Mouse (Mus musculus): ENCODE data around the gene Wdr20. TPM values are rescaled to one million over a fixed set of nuclear protein-coding genes. Genes with fewer than 3 reads are reported as not detected.

Gene Wdr20
- polyA plus RNA-seq, 1 experiment from 2014 or later, result 23.6 TPM

GRCm38 (mm10) chr12:110797202-110797601 lies 59.5 kb downstream of the Wdr20 start:
- WGBS, result 91% methylated on average over 6 of the region's 6 CpGs
- H3K4me1 ChIP-seq (ENCODE audit: control insufficient read depth, insufficient read depth, low read length), result no peaks in the 10 kb centered on the region
- ATAC-seq (ENCODE audit: insufficient read depth, low FRiP score, low TSS enrichment), result no peak

GRCm38 (mm10) chr12:110797842-110798431 lies 60.2 kb downstream of the Wdr20 start:
- H3K36me3 ChIP-seq (ENCODE audit: control insufficient read depth, insufficient read depth, low read length), result no peaks in the 10 kb centered on the region
- H3K9me3 ChIP-seq (ENCODE audit: control insufficient read depth, low read length), result no peaks in the 10 kb centered on the region
- DNase-seq (ENCODE audit: low spot score) (no peak), ATAC-seq (ENCODE audit: insufficient read depth, low FRiP score, low TSS enrichment) (no peak)
- H3K27ac ChIP-seq (ENCODE audit: low read depth, low read length), result no peak overlapping the region
- H3K4me2 ChIP-seq (ENCODE audit: low read depth), result no peak overlapping the region
- no peaks in the 10 kb centered on the region for H3K4me1 ChIP-seq (ENCODE audit: control insufficient read depth, insufficient read depth, low read length)
- 92% methylated on average over 10 of the region's 10 CpGs for WGBS
- no peaks in the 10 kb centered on the region for H3K27me3 ChIP-seq (ENCODE audit: control insufficient read depth, insufficient read depth, low read length)
- no peak overlapping the region for H3K9ac ChIP-seq (ENCODE audit: low read length)
- H3K4me3 ChIP-seq (ENCODE audit: low read depth, low read length), result no peak overlapping the region

More at GRCm38 (mm10) chr12:110797202-110797601, 59.5 kb downstream of the Wdr20 start:
- Histone ChIP-seq H3K27ac (ENCODE audit: low read depth, low read length) (no peak overlapping the region), H3K36me3 (ENCODE audit: control insufficient read depth, insufficient read depth, low read length) (no peaks in the 10 kb centered on the region), H3K9ac (ENCODE audit: low read length) (no peak overlapping the region), H3K9me3 (ENCODE audit: control insufficient read depth, low read length) (no peaks in the 10 kb centered on the region), H3K27me3 (ENCODE audit: control insufficient read depth, insufficient read depth, low read length) (no peaks in the 10 kb centered on the region), H3K4me2 (ENCODE audit: low read depth) (no peak overlapping the region), H3K4me3 (ENCODE audit: low read depth, low read length) (no peak overlapping the region)
- DNase-seq (ENCODE audit: low spot score), result no peak

- no peaks in the 10 kb centered on the region; the same call in 1 of the 2 replicates for H3K4me1 ChIP-seq (ENCODE audit: control insufficient read depth, insufficient read depth, low read length)
- WGBS, result 93% methylated on average over 4 of the region's 4 CpGs
- no peak overlapping the region for H3K27ac ChIP-seq (ENCODE audit: low read depth, low read length)
- no peaks in the 10 kb centered on the region for H3K36me3 ChIP-seq (ENCODE audit: control insufficient read depth, insufficient read depth, low read length)
- no peak overlapping the region for H3K4me2 ChIP-seq (ENCODE audit: low read depth)
- no peaks in the 10 kb centered on the region for H3K9me3 ChIP-seq (ENCODE audit: control insufficient read depth, low read length)
- H3K27me3 ChIP-seq (ENCODE audit: control insufficient read depth, insufficient read depth, low read length), result no peaks in the 10 kb centered on the region
- DNase-seq (ENCODE audit: low spot score) (no peak), ATAC-seq (ENCODE audit: insufficient read depth, low FRiP score, low TSS enrichment) (no peak)
- no peak overlapping the region for H3K4me3 ChIP-seq (ENCODE audit: low read depth, low read length)
- H3K9ac ChIP-seq (ENCODE audit: low read length), result no peak overlapping the region
Measured at GRCm38 (mm10) chr12:110799226-110799625, 61.5 kb downstream of the Wdr20 start.

- Histone ChIP-seq H3K9me3 (ENCODE audit: control insufficient read depth, low read length) (no peaks in the 10 kb centered on the region), H3K9ac (ENCODE audit: low read length) (no peak overlapping the region)
- WGBS, result 81% methylated on average over 10 of the region's 10 CpGs
Measured at GRCm38 (mm10) chr12:110801876-110802464, 64.2 kb downstream of the Wdr20 start.

GRCm38 (mm10) chr12:110802674-110803297 lies 65.0 kb downstream of the Wdr20 start:
- ATAC-seq (ENCODE audit: insufficient read depth, low FRiP score, low TSS enrichment) (no peak), DNase-seq (ENCODE audit: low spot score) (no peak)
- H3K9me3 ChIP-seq (ENCODE audit: control insufficient read depth, low read length), result no peaks in the 10 kb centered on the region
- no peaks in the 10 kb centered on the region for H3K27me3 ChIP-seq (ENCODE audit: control insufficient read depth, insufficient read depth, low read length)
- no peaks in the 10 kb centered on the region; the same call in 1 of the 2 replicates for H3K4me1 ChIP-seq (ENCODE audit: control insufficient read depth, insufficient read depth, low read length)
- H3K9ac ChIP-seq (ENCODE audit: low read length), result no peak overlapping the region; the same call in 1 of the 2 replicates
- no peaks in the 10 kb centered on the region for H3K36me3 ChIP-seq (ENCODE audit: control insufficient read depth, insufficient read depth, low read length)
- H3K4me3 ChIP-seq (ENCODE audit: low read depth, low read length), result no peak overlapping the region
- no peak overlapping the region for H3K27ac ChIP-seq (ENCODE audit: low read depth, low read length)
- no peak overlapping the region for H3K4me2 ChIP-seq (ENCODE audit: low read depth)
- WGBS, result 89% methylated on average over 5 of the region's 5 CpGs

More at GRCm38 (mm10) chr12:110801876-110802464, 64.2 kb downstream of the Wdr20 start:
- ATAC-seq (ENCODE audit: insufficient read depth, low FRiP score, low TSS enrichment) (no peak), DNase-seq (ENCODE audit: low spot score) (no peak)
- no peak overlapping the region for H3K4me2 ChIP-seq (ENCODE audit: low read depth)
- no peak overlapping the region for H3K27ac ChIP-seq (ENCODE audit: low read depth, low read length)
- H3K4me3 ChIP-seq (ENCODE audit: low read depth, low read length), result no peak overlapping the region
- no peaks in the 10 kb centered on the region for H3K36me3 ChIP-seq (ENCODE audit: control insufficient read depth, insufficient read depth, low read length)
- no peaks in the 10 kb centered on the region for H3K27me3 ChIP-seq (ENCODE audit: control insufficient read depth, insufficient read depth, low read length)
- no peaks in the 10 kb centered on the region; the same call in 1 of the 2 replicates for H3K4me1 ChIP-seq (ENCODE audit: control insufficient read depth, insufficient read depth, low read length)

GRCm38 (mm10) chr12:110804261-110804660 lies 66.5 kb downstream of the Wdr20 start:
- 47% methylated on average over 10 of the region's 10 CpGs for WGBS
- ATAC-seq (ENCODE audit: insufficient read depth, low FRiP score, low TSS enrichment) (no peak), DNase-seq (ENCODE audit: low spot score) (peak; percentile 42)

GRCm38 (mm10) chr12:110806301-110806970 lies 68.7 kb downstream of the Wdr20 start:
- H3K36me3 ChIP-seq (ENCODE audit: control insufficient read depth, insufficient read depth, low read length), result no peaks in the 10 kb centered on the region
- H3K4me2 ChIP-seq (ENCODE audit: low read depth), result no peak overlapping the region
- WGBS, result 78% methylated on average over 3 of the region's 3 CpGs
- H3K4me3 ChIP-seq (ENCODE audit: low read depth, low read length), result no peak overlapping the region
- no peaks in the 10 kb centered on the region for H3K9me3 ChIP-seq (ENCODE audit: control insufficient read depth, low read length)
- no peak for ATAC-seq (ENCODE audit: insufficient read depth, low FRiP score, low TSS enrichment)
- H3K27ac ChIP-seq (ENCODE audit: low read depth, low read length), result no peak overlapping the region
- no peak for DNase-seq (ENCODE audit: low spot score)
- H3K9ac ChIP-seq (ENCODE audit: low read length), result no peak overlapping the region
- no peaks in the 10 kb centered on the region for H3K27me3 ChIP-seq (ENCODE audit: control insufficient read depth, insufficient read depth, low read length)
- no peaks in the 10 kb centered on the region; the same call in 1 of the 2 replicates for H3K4me1 ChIP-seq (ENCODE audit: control insufficient read depth, insufficient read depth, low read length)

More at GRCm38 (mm10) chr12:110804261-110804660, 66.5 kb downstream of the Wdr20 start:
- H3K27ac ChIP-seq (ENCODE audit: low read depth, low read length), result no peak overlapping the region
- H3K4me1 ChIP-seq (ENCODE audit: control insufficient read depth, insufficient read depth, low read length), result no peaks in the 10 kb centered on the region; the same call in 1 of the 2 replicates
- H3K9me3 ChIP-seq (ENCODE audit: control insufficient read depth, low read length), result no peaks in the 10 kb centered on the region
- no peak overlapping the region for H3K9ac ChIP-seq (ENCODE audit: low read length)
- H3K4me3 ChIP-seq (ENCODE audit: low read depth, low read length), result no peak overlapping the region
- H3K27me3 ChIP-seq (ENCODE audit: control insufficient read depth, insufficient read depth, low read length), result no peaks in the 10 kb centered on the region
- no peak overlapping the region for H3K4me2 ChIP-seq (ENCODE audit: low read depth)
- no peaks in the 10 kb centered on the region for H3K36me3 ChIP-seq (ENCODE audit: control insufficient read depth, insufficient read depth, low read length)

GRCm38 (mm10) chr12:110808430-110808829 lies 70.7 kb downstream of the Wdr20 start:
- WGBS, result 30% methylated on average over 10 of the region's 10 CpGs
- Histone ChIP-seq H3K27me3 (ENCODE audit: control insufficient read depth, insufficient read depth, low read length) (no peaks in the 10 kb centered on the region), H3K4me1 (ENCODE audit: control insufficient read depth, insufficient read depth, low read length) (no peaks in the 10 kb centered on the region), H3K4me3 (ENCODE audit: low read depth, low read length) (no peak overlapping the region), H3K27ac (ENCODE audit: low read depth, low read length) (no peak overlapping the region), H3K4me2 (ENCODE audit: low read depth) (no peak overlapping the region), H3K36me3 (ENCODE audit: control insufficient read depth, insufficient read depth, low read length) (peaks cover 2% of the 10 kb centered on the region; the same call in 1 of the 2 replicates), H3K9me3 (ENCODE audit: control insufficient read depth, low read length) (no peaks in the 10 kb centered on the region), H3K9ac (ENCODE audit: low read length) (no peak overlapping the region)
- ATAC-seq (ENCODE audit: insufficient read depth, low FRiP score, low TSS enrichment), result no peak
- DNase-seq (ENCODE audit: low spot score), result no peak
